Mouse (Mus musculus): ENCODE data around the gene Rere.

The Rere gene

DNA sequence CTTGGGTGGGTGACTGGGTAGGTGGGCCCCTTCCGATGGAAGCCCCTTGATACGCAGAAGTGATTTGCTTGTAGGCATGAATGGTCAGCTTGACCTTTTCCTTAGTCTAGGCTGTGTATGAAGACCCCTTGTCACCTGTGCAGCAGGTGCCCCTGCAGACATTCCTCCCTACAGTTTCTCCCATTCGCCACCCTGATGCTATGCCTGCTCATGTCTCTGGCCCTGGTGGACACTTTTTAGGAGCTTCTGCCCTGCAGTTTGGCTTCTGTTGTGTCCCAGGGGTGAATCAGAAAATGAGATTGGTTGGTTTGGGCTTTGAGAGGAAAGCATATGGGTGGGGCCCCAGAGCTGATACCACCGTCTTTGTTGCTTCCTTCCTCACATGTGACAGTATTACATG, 343.5 kb downstream of the Rere start:
- no peak for DNase-seq

DNA sequence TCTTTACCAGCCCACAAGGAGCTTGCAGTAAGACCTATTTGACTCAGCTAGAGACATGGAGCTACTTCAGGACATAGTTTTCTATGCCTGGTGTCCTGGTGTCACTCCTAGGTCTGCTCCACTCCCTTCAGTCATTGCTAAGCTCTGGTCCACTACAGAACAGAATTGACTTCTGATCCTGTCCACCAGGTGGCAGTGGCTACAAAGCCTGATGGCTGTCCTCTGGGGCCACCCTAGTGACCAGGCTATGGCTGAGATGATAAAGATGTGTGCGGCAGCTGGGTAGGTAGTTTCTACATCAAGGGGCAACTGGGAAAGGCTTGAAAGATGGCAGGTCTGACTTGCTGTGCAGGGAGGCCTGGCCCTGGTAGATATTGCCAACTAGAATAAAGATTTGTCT, 344.0 kb downstream of the Rere start:
- peak; percentile 60 for DNase-seq

DNA sequence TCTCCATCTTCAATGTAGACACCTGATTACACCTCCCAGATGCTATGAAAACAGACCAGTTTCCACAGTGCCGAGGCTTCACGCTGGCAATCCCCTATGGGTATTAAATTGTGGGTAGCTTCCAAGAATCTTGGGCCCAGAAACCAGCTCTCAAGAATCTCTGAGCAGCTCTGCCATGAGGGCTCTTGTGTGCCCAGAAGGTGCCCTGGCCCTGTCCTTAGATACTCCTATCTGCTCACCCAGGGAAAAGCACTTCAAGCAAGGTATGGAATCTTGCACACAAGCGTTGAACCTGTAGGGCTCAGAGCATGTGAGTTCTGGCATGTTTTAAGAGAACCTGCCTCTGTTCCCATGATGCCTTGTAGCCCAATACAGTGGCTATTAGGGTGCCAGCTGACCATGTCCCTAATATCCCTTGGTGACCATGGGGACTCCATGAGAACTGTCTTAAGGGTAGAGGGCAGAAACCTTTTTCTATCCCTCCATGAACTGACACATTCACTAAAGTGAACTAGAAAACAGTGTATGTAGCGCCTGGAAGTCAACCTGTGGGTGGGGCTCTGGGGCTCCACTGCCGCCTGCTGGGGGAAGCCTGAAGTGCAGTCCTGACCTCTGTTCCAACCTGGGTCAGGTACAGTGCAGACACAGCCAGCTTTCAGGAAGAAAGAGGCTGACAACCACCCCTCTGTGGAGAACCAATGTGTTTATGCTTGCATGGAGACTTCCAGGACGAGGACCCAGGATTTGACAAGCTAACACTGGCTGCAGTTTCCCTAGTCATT, 344.7 kb downstream of the Rere start:
- peak; percentile 70 for DNase-seq

DNA sequence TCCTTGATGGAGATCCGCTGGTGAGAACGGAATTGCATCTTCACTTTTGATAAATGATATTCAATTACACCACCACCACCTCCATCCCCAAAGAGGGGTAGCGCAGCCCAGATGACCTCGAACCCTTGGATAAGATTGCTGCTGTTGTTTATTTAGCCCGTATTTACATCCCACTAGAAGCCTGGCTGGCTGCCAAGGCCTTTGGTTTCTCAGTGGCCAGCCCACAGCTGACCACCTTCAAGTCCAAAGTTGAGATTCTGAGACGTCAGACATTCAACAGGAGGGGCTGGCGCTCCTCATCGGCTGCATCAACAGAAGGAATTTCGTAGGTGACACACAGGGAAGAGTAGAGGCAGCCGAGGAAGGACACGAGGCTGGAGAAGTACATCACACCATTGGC, 347.8 kb downstream of the Rere start:
- DNase-seq = peak; percentile 44

DNA sequence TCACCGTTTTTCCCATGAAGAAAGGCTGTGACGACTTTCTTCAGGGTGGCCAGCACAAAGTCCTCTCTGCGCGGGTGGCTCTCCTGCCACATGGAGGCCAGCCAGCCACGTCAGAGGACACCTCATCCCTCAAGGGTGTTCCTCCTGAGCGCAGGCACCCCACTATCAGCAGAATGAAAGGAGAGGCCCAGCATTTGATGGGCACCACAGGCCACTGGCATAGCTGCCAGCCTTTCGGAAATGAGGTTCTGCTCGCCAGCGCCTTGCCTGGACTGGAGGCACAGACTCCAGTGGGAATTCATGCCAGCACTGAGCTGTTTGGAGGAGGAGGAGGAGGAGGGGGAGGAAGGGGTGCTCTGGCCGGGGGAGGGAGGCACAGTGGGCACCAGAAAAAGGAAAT, 354.1 kb downstream of the Rere start:
- no peak for DNase-seq

DNA sequence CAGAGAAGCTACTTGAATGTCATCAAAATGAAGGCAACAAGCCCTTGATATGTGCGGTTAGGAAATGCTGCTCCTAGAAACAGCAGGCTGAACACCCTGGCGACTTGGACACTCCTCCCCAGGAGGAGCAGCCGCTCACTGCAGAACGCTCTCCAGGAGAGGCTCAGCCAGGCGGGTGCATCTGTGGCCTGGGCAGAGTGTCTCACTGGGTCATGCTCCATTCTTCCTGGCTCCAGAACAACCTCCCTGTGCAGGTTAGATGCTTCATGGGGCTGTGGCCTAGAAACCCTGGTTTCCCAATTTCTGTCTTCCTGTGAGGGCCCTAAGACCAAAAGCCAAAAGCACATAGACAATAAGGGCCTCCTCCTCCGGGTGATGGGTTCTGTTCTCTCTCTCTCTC, 355.2 kb downstream of the Rere start:
- no peak for DNase-seq

DNA sequence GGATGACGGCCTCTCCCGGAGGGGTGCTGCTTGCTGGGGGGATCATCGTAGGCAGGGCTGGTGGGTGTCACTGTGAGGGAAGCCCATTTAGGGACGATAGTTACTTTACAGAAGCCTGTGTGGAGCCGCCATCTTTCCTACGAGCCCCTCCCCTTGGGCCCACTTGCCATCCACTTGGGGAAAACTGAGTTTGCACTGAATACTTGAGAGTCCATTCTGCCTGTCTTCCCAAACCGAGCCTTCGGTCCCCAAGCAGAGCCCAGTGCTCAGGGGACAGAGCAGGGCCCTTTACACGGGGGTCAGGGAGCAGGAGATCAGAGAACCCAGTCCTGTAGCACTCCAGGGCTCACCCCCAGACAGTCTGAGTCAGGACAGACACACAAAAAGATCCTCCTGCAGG, 362.9 kb downstream of the Rere start:
- DNase-seq = no peak

DNA sequence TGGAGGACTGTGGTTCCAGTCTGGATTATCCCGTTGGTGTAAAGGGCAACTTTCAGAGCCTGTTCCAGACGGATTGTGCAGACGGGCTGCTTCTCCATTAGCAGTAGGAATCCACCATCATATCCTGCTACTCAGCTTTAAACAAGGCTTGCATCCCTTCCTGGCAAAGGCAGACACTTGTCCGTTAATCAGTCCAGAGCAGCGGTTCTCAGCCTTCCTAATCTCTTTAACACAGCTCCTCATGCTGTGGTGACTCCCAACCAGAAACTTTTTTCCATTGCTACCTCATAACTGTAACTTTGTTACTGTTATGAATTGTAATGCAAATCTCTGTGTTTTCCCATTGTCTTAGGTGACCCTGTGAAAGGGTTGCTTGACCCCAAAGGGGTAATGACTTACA, 367.9 kb downstream of the Rere start:
- no peak for DNase-seq

DNA sequence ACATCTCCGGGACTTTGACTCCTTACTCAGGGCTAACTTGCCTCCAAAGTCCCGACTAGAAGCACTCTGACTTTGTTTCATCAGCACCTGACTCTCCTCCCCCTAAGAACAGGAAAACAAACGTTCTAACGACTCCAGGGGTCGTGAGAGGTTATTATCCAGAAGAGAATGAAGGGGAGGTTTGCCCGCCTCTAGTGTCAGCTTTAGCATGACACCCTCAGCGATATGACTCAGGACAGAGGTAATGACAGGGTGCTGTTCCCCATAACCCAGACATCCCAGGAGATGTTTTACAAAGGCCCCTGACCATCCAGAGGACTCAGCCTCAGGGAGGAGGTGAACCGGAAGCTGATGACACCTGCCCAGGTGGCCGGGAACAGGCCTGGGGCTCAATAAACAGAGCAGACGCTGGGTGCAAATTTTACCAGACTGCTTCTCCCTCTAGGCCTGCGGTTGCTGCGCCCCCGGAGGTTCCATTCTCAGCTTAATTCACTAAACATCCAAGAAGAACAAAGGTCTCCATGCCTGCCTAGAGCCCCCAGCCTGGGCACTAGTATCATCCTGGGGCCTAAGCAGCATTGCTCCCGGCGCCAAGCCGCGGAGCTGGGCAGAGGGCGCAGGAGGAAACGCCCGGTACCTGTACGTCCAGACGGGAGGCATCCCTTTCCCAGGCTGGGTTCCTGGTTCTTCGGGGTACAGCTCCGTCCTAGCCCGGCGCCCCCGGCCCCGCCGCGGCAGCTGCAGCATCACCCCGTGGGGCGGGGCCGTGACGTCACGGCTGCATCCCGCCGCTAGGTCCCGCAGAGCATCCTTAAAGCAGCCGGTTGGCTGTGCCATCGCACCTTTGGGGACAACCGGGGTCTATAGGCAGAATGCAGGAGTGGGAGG, 370.2 kb downstream of the Rere start, which contains the start of gene Slc45a1:
Gene Slc45a1, minus strand, starts transcription at position 785 of the 888 bp plus-strand sequence.
- no peak for DNase-seq

DNA sequence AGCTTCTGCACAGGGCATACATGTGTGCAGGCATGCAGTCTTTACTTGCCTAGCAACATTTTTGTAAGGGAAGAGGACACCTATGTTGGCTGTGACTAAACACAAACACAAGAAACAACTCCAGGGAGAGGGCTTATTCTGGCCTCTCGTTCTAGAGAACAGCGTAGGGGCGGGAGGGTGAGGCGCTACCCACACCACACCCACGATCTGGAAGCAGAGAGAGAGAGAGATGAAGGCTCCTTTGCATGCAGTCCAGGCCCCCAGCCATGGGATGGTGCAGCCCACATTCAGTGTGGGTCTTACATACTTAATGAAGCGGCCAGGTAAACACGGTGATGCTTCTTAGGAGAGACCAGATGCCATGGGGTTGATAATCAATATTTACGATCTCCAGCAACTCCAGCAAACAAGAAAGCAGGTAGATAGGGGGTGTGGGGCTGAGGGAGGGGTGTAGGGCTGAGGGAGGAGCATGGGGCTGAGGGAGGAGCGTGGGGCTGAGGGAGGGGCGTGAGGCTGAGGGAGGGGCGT, 371.7 kb downstream of the Rere start:
- no peak for DNase-seq

DNA sequence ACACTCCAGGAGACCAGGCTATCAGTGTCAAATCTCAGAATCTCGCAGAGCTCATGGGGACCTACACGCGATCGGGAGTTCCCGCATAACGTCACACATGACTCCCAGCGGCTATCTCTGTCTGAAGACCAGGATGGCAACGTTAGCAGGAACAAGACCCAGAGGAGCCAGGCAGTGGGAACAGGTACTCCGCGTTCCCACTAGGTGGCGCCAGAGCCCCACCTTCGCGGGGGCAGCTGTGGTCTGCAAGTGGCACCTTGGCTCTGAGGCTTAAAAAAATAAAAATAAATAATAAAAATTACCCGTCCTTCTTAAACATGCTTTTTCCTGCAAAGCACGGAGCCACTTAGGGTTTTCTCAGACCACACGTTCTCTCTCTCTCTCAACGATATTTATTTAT, 374.5 kb downstream of the Rere start:
- peak; percentile 79 for DNase-seq

DNA sequence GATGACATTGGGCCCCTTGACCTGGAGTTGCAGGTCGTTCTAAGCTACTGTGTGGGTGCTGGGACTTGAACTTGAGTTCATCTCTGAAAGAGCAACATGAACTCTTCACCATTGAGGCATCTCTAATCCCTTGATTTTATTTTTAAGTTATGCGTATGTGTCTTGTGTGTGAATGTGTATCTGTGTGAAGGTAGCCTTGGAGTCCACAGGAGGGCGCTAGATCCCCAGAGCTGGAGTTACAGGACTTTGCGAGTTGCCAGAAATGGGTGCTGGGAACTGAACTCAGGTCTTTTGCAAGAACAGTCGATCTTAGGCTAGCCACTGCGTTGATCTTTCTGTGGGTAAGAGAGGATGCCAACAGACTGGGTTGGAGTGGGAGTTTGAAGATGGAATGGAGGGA, 375.1 kb downstream of the Rere start:
- DNase-seq = no peak

DNA sequence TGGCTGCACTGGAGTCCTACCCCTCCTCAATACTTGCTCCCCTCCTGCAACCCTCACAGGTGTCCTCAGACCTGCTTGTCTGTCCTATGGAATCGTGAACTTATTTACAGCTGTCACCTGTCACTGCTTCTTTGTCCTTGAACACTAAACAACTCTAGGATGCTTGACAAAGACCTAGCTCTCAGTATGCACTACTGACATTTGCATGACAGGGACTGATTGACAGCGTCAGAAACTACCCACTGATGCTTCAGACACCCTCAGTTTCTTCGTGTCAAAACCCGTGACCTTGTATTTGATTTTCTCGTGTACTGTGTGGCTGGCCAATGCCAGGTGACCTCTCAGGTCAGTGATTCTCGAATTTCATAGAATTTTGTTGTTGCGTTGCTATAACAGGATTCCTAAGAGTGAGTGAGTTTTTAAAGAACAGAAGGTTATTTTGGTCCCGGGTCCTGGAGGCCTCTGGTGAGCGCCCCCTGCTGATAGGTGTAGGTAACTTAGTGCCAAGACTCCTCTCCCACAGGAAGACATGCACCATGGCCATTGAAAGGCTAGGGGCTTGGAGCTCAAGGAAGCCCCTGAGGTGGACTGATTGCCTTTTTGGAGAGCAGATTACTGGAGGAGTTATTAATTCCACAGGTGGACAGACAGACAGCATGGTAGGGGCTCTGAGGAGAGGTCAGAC, 378.6 kb downstream of the Rere start:
- no peak for DNase-seq

DNA sequence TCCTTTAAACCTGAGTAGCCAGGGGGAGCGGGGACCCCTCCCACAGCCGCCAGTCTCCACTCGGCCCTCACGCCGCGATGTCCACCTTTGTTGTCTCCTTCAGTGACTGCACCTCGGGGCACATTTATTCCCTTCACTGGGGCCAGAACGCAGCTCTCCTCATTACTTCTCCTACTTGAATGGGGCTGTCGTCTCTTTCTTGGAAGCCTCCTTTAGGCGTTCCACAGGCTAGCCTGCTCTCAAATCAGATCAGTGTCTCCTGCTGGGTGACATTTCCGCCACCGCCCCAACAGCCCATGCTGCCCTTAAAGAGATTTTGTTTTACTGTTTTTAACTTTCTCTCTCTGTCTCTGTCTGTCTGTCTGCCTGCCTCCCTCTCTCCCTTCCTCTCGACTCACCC, 380.4 kb downstream of the Rere start:
- no peak for DNase-seq

DNA sequence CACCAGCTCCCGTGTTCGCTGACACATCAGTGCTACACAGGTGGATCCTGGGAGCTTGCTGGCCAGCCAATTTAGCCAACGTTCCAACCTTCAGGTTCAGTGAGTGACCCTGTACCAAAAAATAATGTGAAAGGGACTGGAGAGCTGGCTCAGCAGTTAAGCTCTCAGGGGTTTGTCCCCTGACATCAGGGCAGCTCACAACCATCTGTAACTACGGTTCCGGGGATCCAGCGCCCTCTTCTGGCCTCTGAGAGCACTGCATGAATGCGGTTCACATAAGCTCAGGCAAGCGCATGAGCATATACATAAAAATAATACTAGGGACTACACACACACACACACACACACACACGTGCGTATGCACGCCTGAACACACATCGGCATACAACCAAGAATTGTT, 381.7 kb downstream of the Rere start:
- peak; percentile 47 for DNase-seq

DNA sequence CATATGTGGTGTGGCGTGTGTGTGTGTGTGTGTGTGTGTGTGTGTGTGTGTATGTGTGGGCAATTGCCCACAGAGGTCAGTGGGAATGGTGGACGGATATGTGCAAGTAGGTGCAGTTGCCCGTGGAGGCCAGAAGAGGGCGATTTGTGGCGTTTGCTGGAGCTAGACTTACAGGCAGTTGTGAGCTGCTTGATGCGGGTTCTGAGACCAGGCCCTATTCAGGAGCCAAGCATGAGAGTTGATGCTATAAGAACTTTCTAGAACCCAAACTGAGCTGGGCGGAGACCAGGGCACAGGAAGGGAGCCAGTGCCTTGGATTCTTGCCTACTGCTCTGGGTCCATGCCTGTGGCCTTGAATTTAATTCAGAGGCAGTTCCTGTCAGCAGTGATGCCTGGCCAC, 383.3 kb downstream of the Rere start:
- DNase-seq = peak; percentile 19

DNA sequence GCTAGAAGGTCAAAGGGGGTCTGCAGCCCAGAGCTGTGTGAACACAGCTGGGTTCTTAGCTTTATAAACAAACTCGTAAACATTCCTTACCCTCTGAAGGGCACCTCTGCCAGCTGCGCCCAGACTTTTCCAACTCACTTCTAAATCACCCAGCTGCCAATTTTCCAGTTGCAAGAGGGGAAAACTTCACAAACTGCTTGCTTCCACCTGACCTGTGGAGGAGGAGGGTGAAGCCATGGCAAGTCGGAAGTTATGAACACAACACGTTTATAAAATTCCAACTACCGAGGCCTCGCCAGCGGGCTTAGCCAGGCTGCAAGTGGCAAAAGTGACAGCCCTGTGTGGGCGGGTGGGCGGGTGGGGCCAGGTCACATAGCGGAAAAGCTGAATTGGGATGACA, 384.4 kb downstream of the Rere start:
- DNase-seq = peak; percentile 30
